Mouse (Mus musculus) spleen, postnatal 10 days (tissue): ENCODE data around the gene Larp1b.
A peak's percentile ranks its signal among the peaks of the same experiment; 100 is the strongest.

ENCODE experiments used
- DNase-seq, 2 experiments: peaks; one replicate each; pipeline ENCODE4 v3.0.0; 2021 to 2022; ENCODE audit warnings: low spot score in 2 of 2

Larp1b gene

GRCm38 (mm10) chr3:41082885-41083789 is 133.5 kb downstream of the Larp1b start, which contains the start of gene Pgrmc2:
Gene Pgrmc2 (minus strand): TSS chr3:41083046.
- DNase-seq: peak; percentile 96 to 97

- DNase-seq: no peak
Observed at GRCm38 (mm10) chr3:41083790-41084112, 134.1 kb downstream of the Larp1b start.

- no peak for DNase-seq
Observed at GRCm38 (mm10) chr3:41084421-41084820, 134.8 kb downstream of the Larp1b start.

GRCm38 (mm10) chr3:41087071-41087470 is 137.4 kb downstream of the Larp1b start:
- DNase-seq: no peak
